Mouse (Mus musculus) embryonic facial prominence, embryonic 14.5 days (tissue): ENCODE data around the gene Arl15. TPM values are rescaled to one million over a fixed set of nuclear protein-coding genes. Genes with fewer than 3 reads are reported as not detected.

ENCODE experiments used
- ATAC-seq: fragments of 200-750 bp; cut with Nextera tagmentation; 2 replicates; pipeline ENCODE4 v1.8.0; 2017; ENCODE audit warnings: low read depth, moderate number of reproducible peaks, moderate TSS enrichment
- DNase-seq: peaks from one replicate; pipeline ENCODE4 v3.0.0-alpha.2; 2015; ENCODE audit warnings: low spot score
- H3K27ac ChIP-seq: fragments of 300-500 bp; sonication (generic); replicated peaks from 2 replicates; pipeline ENCODE4 v1.5.1; 2014; ENCODE audit warnings: low read depth, mild to moderate bottlenecking, low read length, moderate library complexity
- H3K27me3 ChIP-seq: fragments of 300-500 bp; sonication (generic); replicated peaks from 2 replicates; pipeline ENCODE4 v1.6.1; 2014; ENCODE audit warnings: low read length; ENCODE audit not compliant: control insufficient read depth, insufficient read depth
- H3K36me3 ChIP-seq: fragments of 300-500 bp; sonication (generic); 2 replicates; pipeline ENCODE4 v1.6.1; 2014; ENCODE audit warnings: low read length, mixed read lengths; ENCODE audit not compliant: control insufficient read depth, insufficient read depth
- H3K4me1 ChIP-seq: fragments of 300-500 bp; sonication (generic); 2 replicates; pipeline ENCODE4 v1.6.1; 2014; ENCODE audit warnings: antibody characterized with exemption, low read length; ENCODE audit not compliant: control insufficient read depth, insufficient read depth
- H3K4me2 ChIP-seq: fragments of 300-500 bp; sonication (generic); 2 replicates; pipeline ENCODE4 v1.6.1; 2014; ENCODE audit warnings: low read depth, mild to moderate bottlenecking, low read length, moderate library complexity, mixed read lengths
- H3K4me3 ChIP-seq: fragments of 300-500 bp; sonication (generic); 2 replicates; pipeline ENCODE4 v1.5.1; 2014; ENCODE audit warnings: low read depth, mild to moderate bottlenecking, low read length
- H3K9ac ChIP-seq: fragments of 300-500 bp; sonication (generic); 2 replicates; pipeline ENCODE4 v1.6.1; 2014; ENCODE audit warnings: low read depth, mild to moderate bottlenecking, low read length, moderate library complexity, mixed read lengths
- H3K9me3 ChIP-seq: fragments of 300-500 bp; sonication (generic); 2 replicates; pipeline ENCODE4 v1.6.1; 2016; ENCODE audit warnings: low read length; ENCODE audit not compliant: control insufficient read depth
- WGBS: fragments of 180-500 bp; shearing (Covaris S2); extraction: QIAGEN DNeasy Blood & Tissue Kit; methylation state at CpG from one replicate; pipeline ENCODE4 v1.1.7; 2014; 5-methylcytosine and 5-hydroxymethylcytosine counted together
- polyA plus RNA-seq: library from polyadenylated mRNA; unstranded; fragments of >200 nt; fragmentation: Nextera tagmentation; extraction: Ambion mirVana; gene quantifications from 2 replicates; pipeline ENCODE4 v1.2.1, GENCODE M21; 2014

The Arl15 gene
- polyA plus RNA-seq, 1 experiment from 2014 or later = 8.2 TPM

- Histone ChIP-seq H3K9me3 (no peaks in the 10 kb centered on the region), H3K27me3 (no peaks in the 10 kb centered on the region), H3K4me1 (peaks cover 7% of the 10 kb centered on the region; the same call in 1 of the 2 replicates), H3K4me2 (no peak overlapping the region), H3K4me3 (no peak overlapping the region), H3K36me3 (no peaks in the 10 kb centered on the region), H3K27ac (no peak overlapping the region), H3K9ac (no peak overlapping the region)
- WGBS = 38% methylated on average over 6 of the region's 6 CpGs
- ATAC-seq = 0 out of 2 replicates have a peak, but pooled peaks have one; percentile 55
- peak; percentile 80 for DNase-seq
Measured at GRCm38 (mm10) chr13:114004191-114004590, 209.9 kb downstream of the Arl15 start.

- no peak overlapping the region for H3K4me2 ChIP-seq
- H3K4me1 ChIP-seq = peaks cover 6% of the 10 kb centered on the region; the same call in 1 of the 2 replicates
- no peak overlapping the region for H3K9ac ChIP-seq
- H3K36me3 ChIP-seq = no peaks in the 10 kb centered on the region
- no peak overlapping the region for H3K27ac ChIP-seq
- DNase-seq (no peak), ATAC-seq (no peak)
- WGBS = 81% methylated on average over 9 of the region's 9 CpGs
- H3K27me3 ChIP-seq = no peaks in the 10 kb centered on the region
- H3K4me3 ChIP-seq = no peak overlapping the region
- no peaks in the 10 kb centered on the region for H3K9me3 ChIP-seq
Measured at GRCm38 (mm10) chr13:114009786-114010185, 215.5 kb downstream of the Arl15 start.

- no peaks in the 10 kb centered on the region for H3K27me3 ChIP-seq
- no peaks in the 10 kb centered on the region for H3K36me3 ChIP-seq
- no peak for ATAC-seq
- no peak overlapping the region for H3K4me3 ChIP-seq
- H3K4me1 ChIP-seq = peaks cover 6% of the 10 kb centered on the region; the same call in 1 of the 2 replicates
- no peaks in the 10 kb centered on the region for H3K9me3 ChIP-seq
- no peak overlapping the region for H3K9ac ChIP-seq
- WGBS = 69% methylated on average over 9 of the region's 9 CpGs
- DNase-seq = peak; percentile 10
- H3K4me2 ChIP-seq = peak overlapping the region; percentile 32
- 0 out of 2 replicates have a peak overlapping the region, but pooled peaks have one; percentile 10 for H3K27ac ChIP-seq
Measured at GRCm38 (mm10) chr13:114010521-114010920, 216.2 kb downstream of the Arl15 start.

- no peaks in the 10 kb centered on the region for H3K27me3 ChIP-seq
- no peaks in the 10 kb centered on the region for H3K9me3 ChIP-seq
- no peak overlapping the region for H3K4me3 ChIP-seq
- H3K27ac ChIP-seq = no peak overlapping the region
- WGBS = 27% methylated on average over 12 of the region's 12 CpGs
- ATAC-seq (peak; percentile 78), DNase-seq (peak; percentile 75)
- H3K4me2 ChIP-seq = peak overlapping the region; percentile 32
- H3K9ac ChIP-seq = no peak overlapping the region
- H3K36me3 ChIP-seq = no peaks in the 10 kb centered on the region
- peaks cover 6% of the 10 kb centered on the region; the same call in 1 of the 2 replicates for H3K4me1 ChIP-seq
Measured at GRCm38 (mm10) chr13:114011019-114011418, 216.7 kb downstream of the Arl15 start.

- DNase-seq (peak; percentile 21), ATAC-seq (no peak)
- no peaks in the 10 kb centered on the region for H3K4me1 ChIP-seq
- H3K27me3 ChIP-seq = no peaks in the 10 kb centered on the region
- no peak overlapping the region for H3K4me2 ChIP-seq
- H3K27ac ChIP-seq = no peak overlapping the region
- no peak overlapping the region for H3K4me3 ChIP-seq
- WGBS = 49% methylated on average over 8 of the region's 8 CpGs
- H3K36me3 ChIP-seq = no peaks in the 10 kb centered on the region
- no peaks in the 10 kb centered on the region for H3K9me3 ChIP-seq
- no peak overlapping the region for H3K9ac ChIP-seq
Measured at GRCm38 (mm10) chr13:114017928-114018327, 223.6 kb downstream of the Arl15 start.

- Histone ChIP-seq H3K4me2 (no peak overlapping the region), H3K4me3 (no peak overlapping the region), H3K9ac (no peak overlapping the region), H3K4me1 (no peaks in the 10 kb centered on the region), H3K27ac (no peak overlapping the region), H3K27me3 (no peaks in the 10 kb centered on the region), H3K9me3 (no peaks in the 10 kb centered on the region), H3K36me3 (no peaks in the 10 kb centered on the region)
- 89% methylated on average over 7 of the region's 7 CpGs for WGBS
- no peak for ATAC-seq
- DNase-seq = no peak
Measured at GRCm38 (mm10) chr13:114023541-114023940, 229.2 kb downstream of the Arl15 start.

- no peak for DNase-seq
- no peak overlapping the region for H3K4me3 ChIP-seq
- no peaks in the 10 kb centered on the region for H3K27me3 ChIP-seq
- H3K4me2 ChIP-seq = no peak overlapping the region
- no peaks in the 10 kb centered on the region for H3K9me3 ChIP-seq
- no peaks in the 10 kb centered on the region for H3K36me3 ChIP-seq
- H3K4me1 ChIP-seq = no peaks in the 10 kb centered on the region
- H3K9ac ChIP-seq = no peak overlapping the region
- no peak for ATAC-seq
- WGBS = 69% methylated on average over 6 of the region's 6 CpGs
- no peak overlapping the region for H3K27ac ChIP-seq
Measured at GRCm38 (mm10) chr13:114026306-114026705, 232.0 kb downstream of the Arl15 start.

- no peaks in the 10 kb centered on the region for H3K27me3 ChIP-seq
- no peak overlapping the region for H3K4me3 ChIP-seq
- H3K4me2 ChIP-seq = no peak overlapping the region
- H3K9ac ChIP-seq = no peak overlapping the region
- 74% methylated on average over 7 of the region's 7 CpGs for WGBS
- no peaks in the 10 kb centered on the region for H3K4me1 ChIP-seq
- no peaks in the 10 kb centered on the region for H3K36me3 ChIP-seq
- H3K27ac ChIP-seq = no peak overlapping the region
- no peak for DNase-seq
- ATAC-seq = no peak
- H3K9me3 ChIP-seq = no peaks in the 10 kb centered on the region
Measured at GRCm38 (mm10) chr13:114026751-114027150, 232.4 kb downstream of the Arl15 start.

- WGBS = 54% methylated on average over 10 of the region's 10 CpGs
- Histone ChIP-seq H3K9ac (no peak overlapping the region), H3K4me2 (no peak overlapping the region), H3K27me3 (no peaks in the 10 kb centered on the region), H3K9me3 (no peaks in the 10 kb centered on the region), H3K27ac (no peak overlapping the region), H3K4me1 (no peaks in the 10 kb centered on the region), H3K36me3 (no peaks in the 10 kb centered on the region), H3K4me3 (no peak overlapping the region)
- no peak for DNase-seq
- ATAC-seq = no peak
Measured at GRCm38 (mm10) chr13:114048071-114048470, 253.8 kb downstream of the Arl15 start.
